Comparison of ENCODE assay signal across 1 mouse cellular context in the genomic region with DNA sequence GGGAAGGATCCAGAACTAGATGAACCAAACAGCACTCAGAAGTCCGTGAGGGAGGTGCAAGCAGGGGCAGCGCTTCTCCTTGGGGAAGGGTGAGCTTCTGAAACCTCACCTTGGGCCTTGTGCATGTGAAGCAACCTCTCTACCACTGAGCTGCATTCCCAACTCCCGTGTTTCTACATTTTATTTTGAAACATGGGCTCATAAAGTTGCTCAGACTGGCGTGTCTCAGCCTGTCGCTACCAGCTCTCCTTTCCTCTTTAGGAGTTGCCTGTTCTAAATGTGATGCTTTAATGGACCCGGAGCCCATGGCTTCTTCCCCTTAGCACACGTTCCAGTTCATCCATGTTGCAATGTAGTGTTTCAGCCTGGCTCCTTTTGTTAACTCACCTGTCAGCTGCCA.
TF ChIP-seq lines count a peak whose summit lies in the region.

No protein-coding gene starts in this region.

TF ChIP-seq in CH12.LX, 34 proteins besides CTCF, POLR2A, EP300 and RAD21 (continued from another document):
- peak; percentile 78; the same call in 1 of the 2 replicates for TF ChIP-seq CHD1 (IDR thresholded peaks at IDR 0.05; ENCODE audit: low read depth, low read length)
- peak; percentile 20; the same call in 1 of the 2 replicates for TF ChIP-seq MAX (IDR thresholded peaks at IDR 0.05; ENCODE audit: low read length)
- TF ChIP-seq HCFC1 (IDR thresholded peaks at IDR 0.05; ENCODE audit: low read depth, low read length), result no peak
